Comparison of ENCODE assay signal across 8 mouse cellular contexts in genomic region chr14:31252091-31252490, GRCm38 (mm10). TPM values are rescaled to one million over a fixed set of nuclear protein-coding genes. Genes with fewer than 3 reads are reported as not detected.
DNase-seq lines count a peak whose midpoint lies in the region; ATAC-seq and TF ChIP-seq lines count a peak whose summit lies in the region.

No protein-coding gene starts in this region.

- H3K27me3 ChIP-seq in kidney, embryonic 15.5 days = no peaks in the 10 kb centered on the region
- H3K27me3 ChIP-seq in hindbrain, embryonic 15.5 days = no peaks in the 10 kb centered on the region
- H3K27me3 ChIP-seq in midbrain, embryonic 16.5 days (ENCODE audit: control insufficient read depth, insufficient read depth, low read depth, low read length) = no peaks in the 10 kb centered on the region

- no peak for DNase-seq in kidney, postnatal 36 days
- no peak for DNase-seq in urinary bladder, adult 2 months (ENCODE audit: low spot score)
- no peak for DNase-seq in frontal cortex, postnatal 25 days (ENCODE audit: low spot score in 2 of 2)

- ATAC-seq in kidney, embryonic 15.5 days (replicated peaks; ENCODE audit: low FRiP score) = no peak
- no peak for ATAC-seq in hindbrain, embryonic 15.5 days (ENCODE audit: low FRiP score, low read depth)
- no peak for ATAC-seq in midbrain, embryonic 16.5 days
- no peak for ATAC-seq in granulocyte monocyte progenitor cell, adult 5-6 weeks (replicated peaks; ENCODE audit: poor library complexity, severe bottlenecking)

- H3K9me3 ChIP-seq in kidney, embryonic 15.5 days (replicated peaks) = no peaks in the 10 kb centered on the region
- no peaks in the 10 kb centered on the region for H3K9me3 ChIP-seq in hindbrain, embryonic 15.5 days
- no peaks in the 10 kb centered on the region for H3K9me3 ChIP-seq in midbrain, embryonic 16.5 days (replicated peaks; ENCODE audit: control insufficient read depth, low read length, poor library complexity, severe bottlenecking)

- H3K4me2 ChIP-seq in kidney, embryonic 15.5 days = peak overlapping the region; percentile 75
- H3K4me2 ChIP-seq in hindbrain, embryonic 15.5 days = peak overlapping the region; percentile 80
- peak overlapping the region; percentile 69 for H3K4me2 ChIP-seq in midbrain, embryonic 16.5 days (ENCODE audit: low read length)

- 88% methylated on average over 5 of the region's 5 CpGs for WGBS in kidney, embryonic 15.5 days
- WGBS in hindbrain, embryonic 15.5 days = 85% methylated on average over 5 of the region's 5 CpGs
- WGBS in midbrain, embryonic 16.5 days = 90% methylated on average over 5 of the region's 5 CpGs

- H3K27ac ChIP-seq in kidney, embryonic 15.5 days = peak overlapping the region; percentile 99; the same call in 1 of the 2 replicates
- no peak overlapping the region for H3K27ac ChIP-seq in cortical plate, adult 2 months (ENCODE audit: insufficient read depth, low read length)
- no peak overlapping the region for H3K27ac ChIP-seq in hindbrain, embryonic 15.5 days (replicated peaks)
- H3K27ac ChIP-seq in midbrain, embryonic 16.5 days (ENCODE audit: low read length) = no peak overlapping the region

- H3K36me3 ChIP-seq in kidney, embryonic 15.5 days = peaks cover 47% of the 10 kb centered on the region
- H3K36me3 ChIP-seq in hindbrain, embryonic 15.5 days = peaks cover 40% of the 10 kb centered on the region
- peaks cover 24% of the 10 kb centered on the region for H3K36me3 ChIP-seq in midbrain, embryonic 16.5 days (ENCODE audit: control insufficient read depth, insufficient read depth, low read length)

- H3K9ac ChIP-seq in kidney, embryonic 15.5 days = peak overlapping the region; percentile 100
- peak overlapping the region; percentile 83 for H3K9ac ChIP-seq in hindbrain, embryonic 15.5 days
- H3K9ac ChIP-seq in midbrain, embryonic 16.5 days (ENCODE audit: low read depth, low read length) = peak overlapping the region; percentile 97

- H3K4me3 ChIP-seq in kidney, embryonic 15.5 days (replicated peaks) = peak overlapping the region; percentile 100
- H3K4me3 ChIP-seq in cortical plate, adult 2 months (ENCODE audit: insufficient read depth, low read length) = peak overlapping the region; percentile 98
- H3K4me3 ChIP-seq in hindbrain, embryonic 15.5 days = peak overlapping the region; percentile 75
- peak overlapping the region; percentile 90 for H3K4me3 ChIP-seq in midbrain, embryonic 16.5 days (ENCODE audit: low read depth, low read length)

- TF ChIP-seq CTCF in cortical plate, adult 2 months (IDR thresholded peaks at IDR 0.05; ENCODE audit: extremely low read depth, insufficient read depth, low read length) = no peak

- no peak for TF ChIP-seq POLR2A in cortical plate, adult 2 months (IDR thresholded peaks at IDR 0.05; ENCODE audit: extremely low read depth, insufficient read depth, low read length)

- H3K4me1 ChIP-seq in kidney, embryonic 15.5 days = peaks cover 21% of the 10 kb centered on the region
- peaks cover 3% of the 10 kb centered on the region for H3K4me1 ChIP-seq in cortical plate, adult 2 months (ENCODE audit: control insufficient read depth, insufficient read depth, low read length)
- H3K4me1 ChIP-seq in hindbrain, embryonic 15.5 days (replicated peaks) = peaks cover 20% of the 10 kb centered on the region
- peaks cover 19% of the 10 kb centered on the region for H3K4me1 ChIP-seq in midbrain, embryonic 16.5 days (ENCODE audit: control insufficient read depth, insufficient read depth, low read length)

RNA-seq across cellular contexts. Expression of gene Bap1, which starts 0.8 kb away (rescaled TPM):
- polyA plus RNA-seq in kidney, embryonic 15.5 days (2015; fragmentation: Nextera tagmentation; extraction: Ambion mirVana) = 92.1 and 96.8 TPM in 2 replicates
- polyA plus RNA-seq in cortical plate, adult 2 months (2012; rRNA removed) = 140 and 143 TPM in 2 replicates
- polyA plus RNA-seq in hindbrain, embryonic 15.5 days (2015; fragmentation: Nextera tagmentation; extraction: Ambion mirVana) = 101 and 113 TPM in 2 replicates
- polyA plus RNA-seq in midbrain, embryonic 16.5 days (2015; fragmentation: Nextera tagmentation; extraction: Ambion mirVana) = 116 and 125 TPM in 2 replicates
- 29.9 and 40.9 TPM in 2 replicates for total RNA-seq in granulocyte monocyte progenitor cell, adult 5-6 weeks (2014; fragmentation: Nextera tagmentation)
- 47.9 and 54.8 TPM in 2 replicates for total RNA-seq in granulocyte monocyte progenitor cell, adult 5-6 weeks (2017)
- 41.8 and 43.2 TPM in 2 replicates for polyA plus RNA-seq in urinary bladder, adult 2 months (2012; rRNA removed)

RNA-seq across cellular contexts. Expression of gene Phf7, which starts 1.0 kb away (rescaled TPM):
- 12.6 and 13.3 TPM in 2 replicates for polyA plus RNA-seq in kidney, embryonic 15.5 days (2015; fragmentation: Nextera tagmentation; extraction: Ambion mirVana)
- 5.3 and 7.6 TPM in 2 replicates for polyA plus RNA-seq in cortical plate, adult 2 months (2012; rRNA removed)
- polyA plus RNA-seq in hindbrain, embryonic 15.5 days (2015; fragmentation: Nextera tagmentation; extraction: Ambion mirVana) = 8.9 and 9.4 TPM in 2 replicates
- polyA plus RNA-seq in midbrain, embryonic 16.5 days (2015; fragmentation: Nextera tagmentation; extraction: Ambion mirVana) = 10.2 and 10.8 TPM in 2 replicates
- total RNA-seq in granulocyte monocyte progenitor cell, adult 5-6 weeks (2014; fragmentation: Nextera tagmentation) = 13.9 and 15.2 TPM in 2 replicates
- total RNA-seq in granulocyte monocyte progenitor cell, adult 5-6 weeks (2017) = 14.8 and 17.4 TPM in 2 replicates
- 8.9 and 9.0 TPM in 2 replicates for polyA plus RNA-seq in urinary bladder, adult 2 months (2012; rRNA removed)

RNA-seq across cellular contexts. Expression of gene Sema3g, which starts 34.4 kb away (rescaled TPM):
- 3.7 and 3.8 TPM in 2 replicates for polyA plus RNA-seq in kidney, embryonic 15.5 days (2015; fragmentation: Nextera tagmentation; extraction: Ambion mirVana)
- polyA plus RNA-seq in cortical plate, adult 2 months (2012; rRNA removed) = 3.1 and 3.2 TPM in 2 replicates
- polyA plus RNA-seq in hindbrain, embryonic 15.5 days (2015; fragmentation: Nextera tagmentation; extraction: Ambion mirVana) = 0.60 and 0.80 TPM in 2 replicates
- 0.46 and 0.61 TPM in 2 replicates for polyA plus RNA-seq in midbrain, embryonic 16.5 days (2015; fragmentation: Nextera tagmentation; extraction: Ambion mirVana)
- total RNA-seq in granulocyte monocyte progenitor cell, adult 5-6 weeks (2014; fragmentation: Nextera tagmentation) = 0.21 TPM in 1 of 2 replicates, not detected in the other
- not detected in 2 replicates for total RNA-seq in granulocyte monocyte progenitor cell, adult 5-6 weeks (2017)
- polyA plus RNA-seq in urinary bladder, adult 2 months (2012; rRNA removed) = 3.6 and 5.9 TPM in 2 replicates

RNA-seq across cellular contexts. Expression of gene Nisch, which starts 35.3 kb away (rescaled TPM):
- 351 and 428 TPM in 2 replicates for polyA plus RNA-seq in kidney, embryonic 15.5 days (2015; fragmentation: Nextera tagmentation; extraction: Ambion mirVana)
- 293 TPM in 2 replicates for polyA plus RNA-seq in cortical plate, adult 2 months (2012; rRNA removed)
- 365 and 382 TPM in 2 replicates for polyA plus RNA-seq in hindbrain, embryonic 15.5 days (2015; fragmentation: Nextera tagmentation; extraction: Ambion mirVana)
- polyA plus RNA-seq in midbrain, embryonic 16.5 days (2015; fragmentation: Nextera tagmentation; extraction: Ambion mirVana) = 354 and 388 TPM in 2 replicates
- total RNA-seq in granulocyte monocyte progenitor cell, adult 5-6 weeks (2014; fragmentation: Nextera tagmentation) = 137 and 211 TPM in 2 replicates
- total RNA-seq in granulocyte monocyte progenitor cell, adult 5-6 weeks (2017) = 86.1 and 111 TPM in 2 replicates
- 211 and 293 TPM in 2 replicates for polyA plus RNA-seq in urinary bladder, adult 2 months (2012; rRNA removed)

RNA-seq across cellular contexts. Expression of gene Tnnc1, which starts 44.0 kb away (rescaled TPM):
- polyA plus RNA-seq in kidney, embryonic 15.5 days (2015; fragmentation: Nextera tagmentation; extraction: Ambion mirVana) = 19.5 and 33.2 TPM in 2 replicates
- 43.3 and 50.1 TPM in 2 replicates for polyA plus RNA-seq in cortical plate, adult 2 months (2012; rRNA removed)
- 3.5 and 4.0 TPM in 2 replicates for polyA plus RNA-seq in hindbrain, embryonic 15.5 days (2015; fragmentation: Nextera tagmentation; extraction: Ambion mirVana)
- 2.4 and 3.3 TPM in 2 replicates for polyA plus RNA-seq in midbrain, embryonic 16.5 days (2015; fragmentation: Nextera tagmentation; extraction: Ambion mirVana)
- 4.1 TPM in 1 of 2 replicates, not detected in the other for total RNA-seq in granulocyte monocyte progenitor cell, adult 5-6 weeks (2014; fragmentation: Nextera tagmentation)
- total RNA-seq in granulocyte monocyte progenitor cell, adult 5-6 weeks (2017) = 0.82 TPM in 1 of 2 replicates, not detected in the other
- polyA plus RNA-seq in urinary bladder, adult 2 months (2012; rRNA removed) = 3.0 and 3.5 TPM in 2 replicates
